Mouse (Mus musculus): Measurements from ENCODE around the gene Agbl1. TPM values are rescaled to one million over a fixed set of nuclear protein-coding genes. Genes with fewer than 3 reads are reported as not detected.

Gene Agbl1
- polyA plus RNA-seq, 1 experiment from 2014 or later = not detected

DNA sequence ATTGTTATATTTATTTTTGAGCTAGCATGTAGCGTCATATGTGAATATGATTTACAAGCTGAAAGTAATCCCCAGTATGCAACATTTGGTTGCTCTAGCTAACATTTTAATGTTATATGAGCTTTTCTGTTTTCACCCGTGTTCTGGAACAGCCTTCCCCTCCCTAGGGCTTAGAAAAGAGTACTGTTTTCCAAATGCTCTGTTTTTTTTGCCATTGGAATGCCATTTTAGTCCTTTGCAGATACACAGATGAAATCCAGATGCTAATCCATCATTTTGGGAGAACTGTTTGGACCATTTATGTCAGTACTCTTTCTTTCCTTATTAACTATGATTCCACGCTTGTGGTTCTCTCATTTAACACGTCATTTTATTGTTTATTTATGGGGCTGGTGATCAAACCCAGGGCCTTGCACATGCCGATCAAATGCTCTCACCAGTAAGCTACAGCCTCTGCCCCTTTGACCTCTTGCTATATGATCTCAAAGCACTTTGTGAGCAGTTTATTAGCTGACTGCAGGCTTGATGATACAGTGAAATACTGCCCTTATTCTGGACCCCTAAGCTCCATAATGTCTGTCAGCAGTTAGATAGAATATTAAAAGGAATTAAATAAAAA lies 547.7 kb downstream of the Agbl1 start:
- H3K9me3 ChIP-seq (replicated peaks; ENCODE audit: low read length) = no peaks in the 10 kb centered on the region
- ATAC-seq (replicated peaks; ENCODE audit: low FRiP score, low read depth) (no peak), DNase-seq (ENCODE audit: low spot score) (peak; percentile 68)
- TF ChIP-seq CTCF (IDR thresholded peaks at IDR 0.05; ENCODE audit: low read depth) = no peak
- 18% methylated on average over 5 of the region's 5 CpGs for WGBS
- H3K36me3 ChIP-seq (ENCODE audit: insufficient read depth, low read length) = no peaks in the 10 kb centered on the region
- H3K4me1 ChIP-seq (replicated peaks; ENCODE audit: insufficient read depth, low read length) = no peaks in the 10 kb centered on the region
- H3K4me3 ChIP-seq (replicated peaks; ENCODE audit: low read depth, low read length) = no peak overlapping the region
- H3K4me2 ChIP-seq (ENCODE audit: low read length) = no peak overlapping the region
- H3K27me3 ChIP-seq (ENCODE audit: insufficient read depth, low read length) = no peaks in the 10 kb centered on the region
- no peak overlapping the region for H3K9ac ChIP-seq (ENCODE audit: low read depth, low read length)
- H3K27ac ChIP-seq = no peak overlapping the region

DNA sequence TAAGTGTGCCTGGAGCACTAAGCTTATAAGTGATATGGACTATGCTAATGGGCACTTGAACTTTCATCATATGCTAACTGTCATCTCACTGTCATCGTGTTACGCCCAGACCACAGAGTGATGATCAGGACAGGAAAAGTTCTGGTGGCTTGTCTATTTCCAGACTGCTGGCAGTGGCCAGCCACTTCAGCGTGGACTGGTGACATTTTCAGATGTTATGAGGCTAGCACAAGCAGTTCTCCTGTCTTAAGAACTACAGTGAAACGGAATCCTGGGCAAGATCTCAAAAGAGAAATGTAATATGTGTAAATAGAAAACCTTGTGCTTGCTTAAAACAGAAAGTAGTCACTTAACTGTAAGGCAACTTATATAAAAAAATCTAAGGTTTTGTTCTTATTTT lies 550.8 kb downstream of the Agbl1 start:
- no peak overlapping the region for H3K4me3 ChIP-seq (replicated peaks; ENCODE audit: low read depth, low read length)
- no peaks in the 10 kb centered on the region for H3K27me3 ChIP-seq (ENCODE audit: insufficient read depth, low read length)
- no peaks in the 10 kb centered on the region for H3K4me1 ChIP-seq (replicated peaks; ENCODE audit: insufficient read depth, low read length)
- DNase-seq (ENCODE audit: low spot score) = no peak
- H3K27ac ChIP-seq = no peak overlapping the region
- ATAC-seq (replicated peaks; ENCODE audit: low FRiP score, low read depth) = no peak
- no peak overlapping the region for H3K9ac ChIP-seq (ENCODE audit: low read depth, low read length)
- H3K4me2 ChIP-seq (ENCODE audit: low read length) = no peak overlapping the region
- WGBS = 82% methylated on average over 4 of the region's 4 CpGs
- no peaks in the 10 kb centered on the region for H3K9me3 ChIP-seq (replicated peaks; ENCODE audit: low read length)
- TF ChIP-seq CTCF (IDR thresholded peaks at IDR 0.05; ENCODE audit: low read depth) = no peak
- H3K36me3 ChIP-seq (ENCODE audit: insufficient read depth, low read length) = no peaks in the 10 kb centered on the region

GRCm38 (mm10) chr7:76788561-76789306 lies 559.0 kb downstream of the Agbl1 start:
- H3K4me1 ChIP-seq (replicated peaks; ENCODE audit: insufficient read depth, low read length) = no peaks in the 10 kb centered on the region
- no peaks in the 10 kb centered on the region for H3K36me3 ChIP-seq (ENCODE audit: insufficient read depth, low read length)
- no peak overlapping the region for H3K9ac ChIP-seq (ENCODE audit: low read depth, low read length)
- no peak overlapping the region for H3K4me2 ChIP-seq (ENCODE audit: low read length)
- H3K4me3 ChIP-seq (replicated peaks; ENCODE audit: low read depth, low read length) = no peak overlapping the region
- no peak for TF ChIP-seq CTCF (IDR thresholded peaks at IDR 0.05; ENCODE audit: low read depth)
- no peaks in the 10 kb centered on the region for H3K27me3 ChIP-seq (ENCODE audit: insufficient read depth, low read length)
- ATAC-seq (replicated peaks; ENCODE audit: low FRiP score, low read depth) (no peak), DNase-seq (ENCODE audit: low spot score) (no peak)
- WGBS = 4% methylated on average over 1 of the region's 1 CpGs
- no peaks in the 10 kb centered on the region for H3K9me3 ChIP-seq (replicated peaks; ENCODE audit: low read length)
- H3K27ac ChIP-seq = no peak overlapping the region

DNA sequence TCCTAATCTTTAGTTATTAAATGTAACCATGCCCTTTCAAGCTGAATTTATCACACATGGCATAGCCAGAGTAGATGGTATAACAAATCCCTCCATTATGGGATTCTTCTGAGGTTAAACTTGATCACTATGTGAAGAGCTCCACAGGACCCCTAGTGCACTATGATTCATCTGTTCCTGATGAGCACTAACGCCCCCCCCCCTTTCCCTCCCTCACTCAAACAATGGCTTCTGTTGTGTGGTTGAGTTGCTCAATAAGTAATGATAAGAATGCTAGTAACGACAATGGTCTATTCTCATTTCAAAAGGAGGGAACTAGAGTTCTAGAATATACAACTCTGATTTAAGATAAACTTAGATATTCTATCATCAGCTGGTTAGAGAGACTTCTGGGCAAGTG lies 560.4 kb downstream of the Agbl1 start:
- Histone ChIP-seq H3K27me3 (ENCODE audit: insufficient read depth, low read length) (no peaks in the 10 kb centered on the region), H3K9ac (ENCODE audit: low read depth, low read length) (no peak overlapping the region), H3K9me3 (replicated peaks; ENCODE audit: low read length) (no peaks in the 10 kb centered on the region), H3K27ac (no peak overlapping the region), H3K36me3 (ENCODE audit: insufficient read depth, low read length) (no peaks in the 10 kb centered on the region), H3K4me1 (replicated peaks; ENCODE audit: insufficient read depth, low read length) (no peaks in the 10 kb centered on the region), H3K4me3 (replicated peaks; ENCODE audit: low read depth, low read length) (no peak overlapping the region), H3K4me2 (ENCODE audit: low read length) (no peak overlapping the region)
- no peak for TF ChIP-seq CTCF (IDR thresholded peaks at IDR 0.05; ENCODE audit: low read depth)
- 91% methylated on average over 2 of the region's 2 CpGs for WGBS
- ATAC-seq (replicated peaks; ENCODE audit: low FRiP score, low read depth) (no peak), DNase-seq (ENCODE audit: low spot score) (no peak)

DNA sequence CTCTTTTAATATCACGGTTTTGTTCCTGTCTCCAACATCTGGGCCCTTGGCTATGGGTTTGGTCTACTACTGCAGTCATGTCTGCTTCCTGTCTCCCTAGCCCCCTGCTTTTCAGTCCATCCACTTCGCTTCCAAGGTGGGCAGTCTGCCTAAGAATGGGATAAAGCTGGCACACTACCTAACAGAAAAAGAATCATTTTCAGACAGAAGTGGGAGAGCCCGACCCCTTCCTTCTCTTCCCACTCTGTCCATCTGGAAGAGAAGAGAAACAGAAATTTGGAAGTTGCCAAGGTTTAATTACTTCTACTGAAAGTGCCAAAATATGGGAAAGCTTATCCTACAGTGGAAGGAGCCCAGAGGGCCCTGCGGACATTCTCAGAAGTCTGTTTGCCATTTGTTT lies 561.6 kb downstream of the Agbl1 start:
- Histone ChIP-seq H3K27ac (no peak overlapping the region), H3K9me3 (replicated peaks; ENCODE audit: low read length) (no peaks in the 10 kb centered on the region), H3K36me3 (ENCODE audit: insufficient read depth, low read length) (no peaks in the 10 kb centered on the region), H3K4me2 (ENCODE audit: low read length) (no peak overlapping the region), H3K27me3 (ENCODE audit: insufficient read depth, low read length) (no peaks in the 10 kb centered on the region), H3K4me1 (replicated peaks; ENCODE audit: insufficient read depth, low read length) (no peaks in the 10 kb centered on the region), H3K9ac (ENCODE audit: low read depth, low read length) (no peak overlapping the region), H3K4me3 (replicated peaks; ENCODE audit: low read depth, low read length) (no peak overlapping the region)
- no peak for TF ChIP-seq CTCF (IDR thresholded peaks at IDR 0.05; ENCODE audit: low read depth)
- ATAC-seq (replicated peaks; ENCODE audit: low FRiP score, low read depth) (no peak), DNase-seq (ENCODE audit: low spot score) (no peak)
- 81% methylated on average over 4 of the region's 4 CpGs for WGBS

- no peak overlapping the region for H3K27ac ChIP-seq
- DNase-seq (ENCODE audit: low spot score) (peak; percentile 17), ATAC-seq (replicated peaks; ENCODE audit: low FRiP score, low read depth) (no peak)
- 10% methylated on average over 3 of the region's 3 CpGs for WGBS
- no peaks in the 10 kb centered on the region for H3K27me3 ChIP-seq (ENCODE audit: insufficient read depth, low read length)
- no peak overlapping the region for H3K4me3 ChIP-seq (replicated peaks; ENCODE audit: low read depth, low read length)
- no peak overlapping the region for H3K9ac ChIP-seq (ENCODE audit: low read depth, low read length)
- H3K4me1 ChIP-seq (replicated peaks; ENCODE audit: insufficient read depth, low read length) = no peaks in the 10 kb centered on the region
- H3K9me3 ChIP-seq (replicated peaks; ENCODE audit: low read length) = no peaks in the 10 kb centered on the region
- TF ChIP-seq CTCF (IDR thresholded peaks at IDR 0.05; ENCODE audit: low read depth) = no peak
- no peak overlapping the region for H3K4me2 ChIP-seq (ENCODE audit: low read length)
- no peaks in the 10 kb centered on the region for H3K36me3 ChIP-seq (ENCODE audit: insufficient read depth, low read length)
Observed at GRCm38 (mm10) chr7:76810003-76810402, 580.3 kb downstream of the Agbl1 start.
